Mouse (Mus musculus) hindbrain, embryonic 13.5 days (tissue): ENCODE results near the gene Tpd52l1. TPM values are rescaled to one million over a fixed set of nuclear protein-coding genes. Genes with fewer than 3 reads are reported as not detected.

Experiments used
- ATAC-seq: fragments of 200-750 bp; cut with Nextera tagmentation; 2 replicates; pipeline ENCODE4 v1.8.0; 2017; ENCODE audit warnings: moderate TSS enrichment; ENCODE audit not compliant: low FRiP score
- H3K27ac ChIP-seq: fragments of 300-500 bp; sonication (generic); 2 replicates; pipeline ENCODE4 v1.5.1; 2015; ENCODE audit warnings: inconsistent platforms, mild to moderate bottlenecking, moderate library complexity
- H3K27me3 ChIP-seq: fragments of 300-500 bp; sonication (generic); 2 replicates; pipeline ENCODE4 v1.6.1; 2015; ENCODE audit warnings: mild to moderate bottlenecking, inconsistent platforms
- H3K36me3 ChIP-seq: fragments of 300-500 bp; sonication (generic); 2 replicates; pipeline ENCODE4 v1.6.1; 2015; ENCODE audit warnings: mild to moderate bottlenecking, inconsistent platforms
- H3K4me1 ChIP-seq: fragments of 300-500 bp; sonication (generic); replicated peaks from 2 replicates; pipeline ENCODE4 v1.6.1; 2015; ENCODE audit warnings: inconsistent platforms
- H3K4me2 ChIP-seq: fragments of 300-500 bp; sonication (generic); 2 replicates; pipeline ENCODE4 v1.6.1; 2015; ENCODE audit warnings: inconsistent platforms, mild to moderate bottlenecking, moderate library complexity
- H3K4me3 ChIP-seq: fragments of 300-500 bp; sonication (generic); 2 replicates; pipeline ENCODE4 v1.5.1; 2015; ENCODE audit warnings: mild to moderate bottlenecking, inconsistent platforms
- H3K9ac ChIP-seq: fragments of 300-500 bp; sonication (generic); 2 replicates; pipeline ENCODE4 v1.6.1; 2015; ENCODE audit warnings: mild to moderate bottlenecking, inconsistent platforms
- H3K9me3 ChIP-seq: fragments of 300-500 bp; sonication (generic); 2 replicates; pipeline ENCODE4 v1.6.1; 2016; ENCODE audit warnings: inconsistent platforms
- WGBS: fragments of 180-500 bp; shearing (Covaris S2); methylation state at CpG from one replicate; pipeline ENCODE4 v1.1.7; 2015; 5-methylcytosine and 5-hydroxymethylcytosine counted together
- polyA plus RNA-seq: library from polyadenylated mRNA; unstranded; fragments of >200 nt; fragmentation: Nextera tagmentation; extraction: Ambion mirVana; gene quantifications from 2 replicates; pipeline ENCODE4 v1.2.1, GENCODE M21; 2015

The Tpd52l1 gene
- 28.4 and 33.9 TPM in 2 replicates for polyA plus RNA-seq

GRCm38 (mm10) chr10:31445291-31446124 is at the start of gene Tpd52l1:
TSS of gene Tpd52l1 (minus strand) at chr10:31445958.
- Histone ChIP-seq H3K4me2 (peak within 1 kb of the TSS; percentile 77), H3K9ac (peak within 1 kb of the TSS; percentile 70), H3K27me3 (no peaks in the 10 kb centered on the region), H3K27ac (no peak within 1 kb of the TSS), H3K9me3 (no peaks in the 10 kb centered on the region), H3K4me3 (peak within 1 kb of the TSS; percentile 61), H3K36me3 (no peaks in the 10 kb centered on the region), H3K4me1 (0 out of 2 replicates have a peak, but pooled peaks cover 3% of the 10 kb centered on the region)
- 1% methylated on average over 59 of the region's 59 CpGs for WGBS
- ATAC-seq = peak; percentile 99

GRCm38 (mm10) chr10:31494296-31494695 is 48.5 kb upstream of the Tpd52l1 start:
- Histone ChIP-seq H3K9me3 (no peaks in the 10 kb centered on the region), H3K36me3 (peaks cover 8% of the 10 kb centered on the region; the same call in 1 of the 2 replicates), H3K4me3 (no peak overlapping the region), H3K27ac (no peak overlapping the region), H3K9ac (no peak overlapping the region), H3K4me2 (no peak overlapping the region), H3K27me3 (no peaks in the 10 kb centered on the region), H3K4me1 (no peaks in the 10 kb centered on the region)
- 97% methylated on average over 1 of the region's 1 CpGs for WGBS
- no peak for ATAC-seq

DNA sequence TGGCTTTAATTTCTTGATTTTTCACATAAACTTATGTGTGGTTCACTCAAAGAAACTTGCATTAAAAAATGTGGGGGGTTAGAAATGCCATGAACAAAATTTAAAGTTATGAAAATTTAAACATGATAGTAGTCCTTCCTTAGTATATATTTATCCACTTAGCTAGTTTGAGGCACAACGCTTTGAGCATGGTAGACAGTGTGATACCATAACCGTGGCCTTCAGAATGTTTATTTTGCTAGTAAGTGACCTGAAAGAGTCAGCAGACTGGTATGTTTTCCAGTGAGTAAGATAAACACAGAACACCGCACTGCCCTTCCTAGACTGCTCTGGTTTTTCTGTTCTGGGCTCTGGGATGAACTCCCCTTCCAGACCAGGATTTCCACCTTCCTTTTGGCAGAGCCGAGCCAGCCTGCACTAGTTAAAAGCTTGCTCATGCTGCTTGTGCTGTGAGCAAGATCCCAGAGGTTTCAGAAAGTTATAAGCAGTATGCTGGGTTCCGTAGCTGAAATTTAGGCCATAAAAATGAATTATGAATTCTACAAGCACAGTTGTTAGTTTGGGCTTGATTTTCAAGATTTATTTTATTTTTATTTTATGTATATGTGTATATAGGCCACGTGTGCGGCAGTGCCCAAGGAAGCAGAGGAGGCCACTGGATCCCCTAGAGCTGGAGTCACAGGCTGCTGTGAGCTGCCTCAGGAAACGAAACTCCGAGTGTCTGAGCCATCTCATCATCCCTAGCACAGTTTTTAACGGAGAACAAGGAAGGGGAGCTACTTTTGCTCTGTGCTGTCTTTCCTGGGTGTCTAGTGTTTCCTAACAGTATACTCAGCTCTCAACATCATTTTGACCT is 21.5 kb upstream of the Tpd52l1 start:
- WGBS = 80% methylated on average over 10 of the region's 10 CpGs
- H3K27ac ChIP-seq = no peak overlapping the region
- no peaks in the 10 kb centered on the region for H3K36me3 ChIP-seq
- H3K4me2 ChIP-seq = no peak overlapping the region
- no peaks in the 10 kb centered on the region for H3K9me3 ChIP-seq
- no peak for ATAC-seq
- no peaks in the 10 kb centered on the region for H3K27me3 ChIP-seq
- no peak overlapping the region for H3K4me3 ChIP-seq
- no peaks in the 10 kb centered on the region for H3K4me1 ChIP-seq
- no peak overlapping the region for H3K9ac ChIP-seq

GRCm38 (mm10) chr10:31465840-31466541 is 20.2 kb upstream of the Tpd52l1 start:
- no peaks in the 10 kb centered on the region for H3K36me3 ChIP-seq
- no peaks in the 10 kb centered on the region for H3K4me1 ChIP-seq
- no peak overlapping the region for H3K27ac ChIP-seq
- H3K27me3 ChIP-seq = no peaks in the 10 kb centered on the region
- ATAC-seq = no peak
- no peak overlapping the region for H3K4me3 ChIP-seq
- no peaks in the 10 kb centered on the region for H3K9me3 ChIP-seq
- H3K9ac ChIP-seq = no peak overlapping the region
- WGBS = 84% methylated on average over 6 of the region's 6 CpGs
- H3K4me2 ChIP-seq = no peak overlapping the region

- Histone ChIP-seq H3K4me2 (no peak overlapping the region), H3K9me3 (no peaks in the 10 kb centered on the region), H3K4me1 (no peaks in the 10 kb centered on the region), H3K27me3 (no peaks in the 10 kb centered on the region), H3K36me3 (no peaks in the 10 kb centered on the region), H3K4me3 (no peak overlapping the region), H3K27ac (no peak overlapping the region), H3K9ac (no peak overlapping the region)
- WGBS = 81% methylated on average over 4 of the region's 4 CpGs
- no peak for ATAC-seq
Observed at GRCm38 (mm10) chr10:31465424-31465823, 19.7 kb upstream of the Tpd52l1 start.

- no peak overlapping the region for H3K4me3 ChIP-seq
- no peaks in the 10 kb centered on the region for H3K27me3 ChIP-seq
- H3K27ac ChIP-seq = no peak overlapping the region
- H3K4me1 ChIP-seq = no peaks in the 10 kb centered on the region
- H3K9ac ChIP-seq = no peak overlapping the region
- 96% methylated on average over 2 of the region's 2 CpGs for WGBS
- no peaks in the 10 kb centered on the region for H3K36me3 ChIP-seq
- no peaks in the 10 kb centered on the region for H3K9me3 ChIP-seq
- no peak overlapping the region for H3K4me2 ChIP-seq
- ATAC-seq = no peak
Observed at GRCm38 (mm10) chr10:31463044-31463443, 17.3 kb upstream of the Tpd52l1 start.

DNA sequence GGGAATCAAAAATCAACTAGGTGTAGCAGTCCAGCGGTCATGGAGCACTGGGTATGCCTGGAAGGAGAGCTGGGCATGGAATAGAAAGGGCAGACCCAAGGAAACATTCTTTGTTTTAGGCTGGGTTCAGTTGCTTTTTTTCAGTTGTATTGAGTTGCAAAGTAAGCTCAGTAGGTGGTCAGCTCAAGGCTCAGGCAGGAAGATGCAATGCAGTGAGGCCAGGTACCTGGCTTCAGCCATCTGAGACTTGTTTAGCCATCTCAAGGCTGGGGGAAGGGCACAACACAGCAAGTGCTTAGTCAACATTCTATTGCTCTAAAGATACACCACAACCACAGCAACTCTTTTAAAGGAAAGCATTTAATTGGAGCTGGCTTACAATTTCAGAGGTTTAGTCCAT is 11.0 kb upstream of the Tpd52l1 start:
- no peaks in the 10 kb centered on the region for H3K4me1 ChIP-seq
- H3K4me2 ChIP-seq = no peak overlapping the region
- no peaks in the 10 kb centered on the region for H3K27me3 ChIP-seq
- H3K9ac ChIP-seq = no peak overlapping the region
- H3K9me3 ChIP-seq = no peaks in the 10 kb centered on the region
- H3K27ac ChIP-seq = no peak overlapping the region
- ATAC-seq = no peak
- no peak overlapping the region for H3K4me3 ChIP-seq
- WGBS = 41% methylated on average over 1 of the region's 1 CpGs
- H3K36me3 ChIP-seq = no peaks in the 10 kb centered on the region

GRCm38 (mm10) chr10:31447083-31447482 is 1.3 kb upstream of the Tpd52l1 start:
- Histone ChIP-seq H3K27ac (no peak overlapping the region), H3K4me3 (no peak overlapping the region), H3K4me2 (no peak overlapping the region), H3K4me1 (0 out of 2 replicates have a peak, but pooled peaks cover 3% of the 10 kb centered on the region), H3K27me3 (no peaks in the 10 kb centered on the region), H3K9ac (no peak overlapping the region), H3K36me3 (no peaks in the 10 kb centered on the region), H3K9me3 (no peaks in the 10 kb centered on the region)
- no peak for ATAC-seq
- 65% methylated on average over 1 of the region's 1 CpGs for WGBS

GRCm38 (mm10) chr10:31444206-31444605 is 1.6 kb downstream of the Tpd52l1 start:
- Histone ChIP-seq H3K27ac (no peak overlapping the region), H3K4me1 (0 out of 2 replicates have a peak, but pooled peaks cover 3% of the 10 kb centered on the region), H3K4me3 (no peak overlapping the region), H3K9me3 (no peaks in the 10 kb centered on the region), H3K27me3 (no peaks in the 10 kb centered on the region), H3K4me2 (no peak overlapping the region), H3K36me3 (no peaks in the 10 kb centered on the region), H3K9ac (no peak overlapping the region)
- 70% methylated on average over 7 of the region's 7 CpGs for WGBS
- no peak for ATAC-seq

GRCm38 (mm10) chr10:31441491-31441890 is 4.3 kb downstream of the Tpd52l1 start:
- 0 out of 2 replicates have a peak, but pooled peaks cover 3% of the 10 kb centered on the region for H3K4me1 ChIP-seq
- no peak overlapping the region for H3K9ac ChIP-seq
- H3K4me2 ChIP-seq = no peak overlapping the region
- no peaks in the 10 kb centered on the region for H3K9me3 ChIP-seq
- ATAC-seq = no peak
- H3K27me3 ChIP-seq = no peaks in the 10 kb centered on the region
- no peaks in the 10 kb centered on the region for H3K36me3 ChIP-seq
- H3K4me3 ChIP-seq = no peak overlapping the region
- no peak overlapping the region for H3K27ac ChIP-seq

DNA sequence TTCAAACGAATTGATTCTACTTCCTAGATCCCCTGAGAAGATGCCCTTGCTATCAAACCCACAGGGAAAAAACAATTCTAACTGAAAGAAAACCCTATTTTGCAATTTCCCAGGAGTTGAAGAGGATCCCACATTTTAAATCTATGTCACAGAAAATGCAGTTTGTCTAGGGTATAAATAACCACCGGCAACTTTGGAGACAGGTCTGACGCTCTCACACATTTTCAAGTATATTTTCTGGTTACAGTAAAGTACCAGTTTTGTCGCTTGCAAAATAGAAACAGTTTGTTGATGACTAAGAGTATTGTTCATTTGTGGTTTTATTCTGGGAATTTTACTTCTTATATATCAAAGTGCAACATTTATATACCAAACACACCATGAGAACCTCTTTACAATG is 9.7 kb downstream of the Tpd52l1 start:
- no peak for ATAC-seq
- Histone ChIP-seq H3K9me3 (no peaks in the 10 kb centered on the region), H3K36me3 (no peaks in the 10 kb centered on the region), H3K4me2 (no peak overlapping the region), H3K4me1 (no peaks in the 10 kb centered on the region), H3K27me3 (no peaks in the 10 kb centered on the region), H3K27ac (no peak overlapping the region), H3K9ac (no peak overlapping the region), H3K4me3 (no peak overlapping the region)
- 82% methylated on average over 4 of the region's 4 CpGs for WGBS

GRCm38 (mm10) chr10:31417956-31418355 is 27.8 kb downstream of the Tpd52l1 start:
- H3K9ac ChIP-seq = no peak overlapping the region
- no peak overlapping the region for H3K27ac ChIP-seq
- no peaks in the 10 kb centered on the region for H3K4me1 ChIP-seq
- no peak overlapping the region for H3K4me3 ChIP-seq
- H3K27me3 ChIP-seq = no peaks in the 10 kb centered on the region
- no peaks in the 10 kb centered on the region for H3K36me3 ChIP-seq
- ATAC-seq = no peak
- H3K9me3 ChIP-seq = no peaks in the 10 kb centered on the region
- no peak overlapping the region for H3K4me2 ChIP-seq
